Comparison of ENCODE assay signal across 9 mouse cellular contexts in the genomic region with DNA sequence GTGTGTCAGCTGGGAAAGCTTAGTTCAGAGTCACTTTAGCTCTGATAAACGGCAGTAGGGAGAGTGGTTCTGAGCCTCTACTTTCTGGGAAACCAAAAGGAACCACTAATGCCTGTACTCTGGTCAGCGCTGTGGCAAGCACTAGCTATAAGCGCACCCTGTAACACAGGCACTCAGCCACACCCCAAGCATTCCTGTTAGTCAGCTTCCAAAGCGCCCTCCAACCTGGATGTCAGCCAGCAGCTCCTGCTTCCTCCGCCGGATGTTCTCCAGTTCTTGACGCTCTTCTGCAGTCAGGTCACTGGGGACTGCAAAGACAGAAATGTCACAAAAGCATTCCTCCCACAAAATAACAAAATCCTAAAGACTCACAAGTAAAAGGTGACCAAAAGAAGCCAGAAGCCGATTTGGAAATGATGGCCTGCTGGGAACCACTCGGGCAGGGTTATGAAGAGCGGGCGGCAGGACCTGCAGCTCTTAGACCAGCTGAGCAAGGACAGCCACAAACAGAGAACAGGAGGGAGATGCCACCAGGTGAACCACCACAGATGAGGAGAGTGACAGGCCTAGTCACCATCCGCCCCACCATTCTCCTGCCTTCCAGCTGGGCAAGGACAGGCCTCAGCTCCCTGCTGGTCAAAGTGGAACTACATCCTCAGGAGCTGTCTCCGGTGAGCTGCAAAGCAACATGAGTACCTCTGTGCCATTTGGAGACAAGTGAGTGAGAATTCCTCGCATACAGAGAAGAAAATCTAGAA. TPM values are rescaled to one million over a fixed set of nuclear protein-coding genes. Genes with fewer than 3 reads are reported as not detected.
DNase-seq lines count a peak whose midpoint lies in the region; ATAC-seq and TF ChIP-seq lines count a peak whose summit lies in the region.
"Had no signal": no experiment of that assay in that cellular context is flagged by ENCODE, and none has a peak within 500 bp of the region (broad histone marks: within the 10 kb centered on the region; RNA-seq: fewer than 3 reads in every experiment).

No protein-coding gene starts in this region.

- no peak overlapping the region for H3K9ac ChIP-seq in neural tube, embryonic 15.5 days (replicated peaks)
- H3K9ac ChIP-seq in heart, embryonic 11.5 days (ENCODE audit: low read depth, low read length): no peak overlapping the region
- H3K9ac ChIP-seq in stomach, postnatal 0 days (ENCODE audit: low read length): no peak overlapping the region
- H3K9ac ChIP-seq in forebrain, embryonic 13.5 days: no peak overlapping the region

- H3K4me1 ChIP-seq in neural tube, embryonic 15.5 days: peaks cover 41% of the 10 kb centered on the region
- peaks cover 44% of the 10 kb centered on the region for H3K4me1 ChIP-seq in heart, embryonic 11.5 days (ENCODE audit: control insufficient read depth, insufficient read depth, low read length)
- peaks cover 20% of the 10 kb centered on the region for H3K4me1 ChIP-seq in stomach, postnatal 0 days (replicated peaks; ENCODE audit: control insufficient read depth, insufficient read depth)
- peaks cover 38% of the 10 kb centered on the region for H3K4me1 ChIP-seq in forebrain, embryonic 13.5 days

- WGBS in neural tube, embryonic 15.5 days: 69% methylated on average over 14 of the region's 14 CpGs
- 46% methylated on average over 14 of the region's 14 CpGs for WGBS in heart, embryonic 11.5 days (ENCODE audit: insufficient replicate concordance)
- 43% methylated on average over 14 of the region's 14 CpGs for WGBS in stomach, postnatal 0 days
- 79% methylated on average over 14 of the region's 14 CpGs for WGBS in forebrain, embryonic 13.5 days

- no peak overlapping the region for H3K4me2 ChIP-seq in neural tube, embryonic 15.5 days
- H3K4me2 ChIP-seq in heart, embryonic 11.5 days: no peak overlapping the region; the same call in 1 of the 2 replicates
- 0 out of 2 replicates have a peak overlapping the region, but pooled peaks have one; percentile 0 for H3K4me2 ChIP-seq in stomach, postnatal 0 days (replicated peaks; ENCODE audit: low read depth)
- no peak overlapping the region for H3K4me2 ChIP-seq in forebrain, embryonic 13.5 days

- H3K27me3 ChIP-seq in neural tube, embryonic 15.5 days (replicated peaks): no peaks in the 10 kb centered on the region
- H3K27me3 ChIP-seq in heart, embryonic 11.5 days (ENCODE audit: control insufficient read depth, insufficient read depth, low read length): no peaks in the 10 kb centered on the region
- no peaks in the 10 kb centered on the region for H3K27me3 ChIP-seq in stomach, postnatal 0 days (ENCODE audit: control insufficient read depth, insufficient read depth, low read length)
- H3K27me3 ChIP-seq in forebrain, embryonic 13.5 days: no peaks in the 10 kb centered on the region

- H3K4me3 ChIP-seq in neural tube, embryonic 15.5 days (replicated peaks): no peak overlapping the region
- no peak overlapping the region for H3K4me3 ChIP-seq in heart, embryonic 11.5 days (ENCODE audit: low read depth, low read length)
- H3K4me3 ChIP-seq in stomach, postnatal 0 days (ENCODE audit: low read depth, low read length): no peak overlapping the region
- H3K4me3 ChIP-seq in forebrain, embryonic 13.5 days: no peak overlapping the region

- peaks cover 38% of the 10 kb centered on the region for H3K36me3 ChIP-seq in neural tube, embryonic 15.5 days
- 0 out of 2 replicates have a peak, but pooled peaks cover 3% of the 10 kb centered on the region for H3K36me3 ChIP-seq in heart, embryonic 11.5 days (ENCODE audit: control insufficient read depth, insufficient read depth, low read length)
- H3K36me3 ChIP-seq in stomach, postnatal 0 days (ENCODE audit: control insufficient read depth, insufficient read depth, low read length): peaks cover 4% of the 10 kb centered on the region; the same call in 1 of the 2 replicates
- peaks cover 40% of the 10 kb centered on the region for H3K36me3 ChIP-seq in forebrain, embryonic 13.5 days (ENCODE audit: poor library complexity, severe bottlenecking)

- no peak for TF ChIP-seq POLR2A in brain, embryonic 14.5 days (IDR thresholded peaks at IDR 0.05; ENCODE audit: borderline replicate concordance, extremely low read depth, insufficient read depth, insufficient read length, poor library complexity, severe bottlenecking)

- peak overlapping the region; percentile 13; the same call in 1 of the 2 replicates for H3K27ac ChIP-seq in neural tube, embryonic 15.5 days (replicated peaks)
- peak overlapping the region; percentile 67 for H3K27ac ChIP-seq in heart, embryonic 11.5 days (ENCODE audit: low read depth, low read length)
- H3K27ac ChIP-seq in stomach, postnatal 0 days (replicated peaks): peak overlapping the region; percentile 56; the same call in 1 of the 2 replicates
- H3K27ac ChIP-seq in forebrain, embryonic 13.5 days: no peak overlapping the region
- H3K27ac ChIP-seq: macrophage had no signal

- no peak for ATAC-seq in neural tube, embryonic 15.5 days (ENCODE audit: low FRiP score)
- ATAC-seq in heart, embryonic 11.5 days (replicated peaks; ENCODE audit: insufficient number of reproducible peaks, low FRiP score, low TSS enrichment): no peak
- peak; percentile 71 for ATAC-seq in stomach, postnatal 0 days (ENCODE audit: low FRiP score, low TSS enrichment)
- ATAC-seq in forebrain, embryonic 13.5 days: no peak

- TF ChIP-seq EP300 in stomach, postnatal 0 days (optimal IDR thresholded peaks at IDR 0.05): no peak

- H3K9me3 ChIP-seq in neural tube, embryonic 15.5 days (replicated peaks): no peaks in the 10 kb centered on the region
- H3K9me3 ChIP-seq in heart, embryonic 11.5 days (replicated peaks; ENCODE audit: control insufficient read depth, low read length): no peaks in the 10 kb centered on the region
- no peaks in the 10 kb centered on the region; the same call in 1 of the 2 replicates for H3K9me3 ChIP-seq in stomach, postnatal 0 days (ENCODE audit: control insufficient read depth, low read length)
- no peaks in the 10 kb centered on the region for H3K9me3 ChIP-seq in forebrain, embryonic 13.5 days (replicated peaks)

- TF ChIP-seq CTCF in brain, embryonic 14.5 days (IDR thresholded peaks at IDR 0.05; ENCODE audit: borderline replicate concordance, extremely low read depth, insufficient read depth, insufficient read length): no peak
- TF ChIP-seq CTCF in stomach, postnatal 0 days (IDR thresholded peaks at IDR 0.05; ENCODE audit: low read depth): peak; percentile 41

- no peak for DNase-seq in neural tube, embryonic 10.5 days (ENCODE audit: extremely low spot score, low spot score)
- DNase-seq in brain, embryonic 14.5 days (ENCODE audit: low read depth): peak; percentile 62
- DNase-seq in kidney, postnatal 25 days: peak; percentile 93 to 96
- DNase-seq in stomach, postnatal 0 days (ENCODE audit: low spot score): peak; percentile 81
- DNase-seq in T-cell, adult 2 months (ENCODE audit: low spot score): no peak

RNA-seq across cellular contexts. Expression of a gene that starts 54.8 kb away (rescaled TPM):
- 22.5 and 24.8 TPM in 2 replicates for polyA plus RNA-seq in neural tube, embryonic 15.5 days (2015; fragmentation: Nextera tagmentation; extraction: Ambion mirVana)
- 35.9 and 36.8 TPM in 2 replicates for polyA plus RNA-seq in brain, embryonic 14.5 days (2012; rRNA removed)
- polyA plus RNA-seq in heart, embryonic 11.5 days (2014; fragmentation: Nextera tagmentation; extraction: Ambion mirVana): 10.6 and 12.7 TPM in 2 replicates
- polyA plus RNA-seq in stomach, postnatal 0 days (2015; fragmentation: Nextera tagmentation; extraction: Ambion mirVana): 13.1 and 13.3 TPM in 2 replicates
- polyA plus RNA-seq in forebrain, embryonic 13.5 days (2015; fragmentation: Nextera tagmentation; extraction: Ambion mirVana): 22.7 and 24.5 TPM in 2 replicates

Comparison
In these comparisons a context has a peak if more than half of its experiments do, and no peak if none do; other contexts are left out.
1. DNase-seq: peak in brain, embryonic 14.5 days (single experiment), kidney, postnatal 25 days (2 of 2) and stomach, postnatal 0 days (single experiment); none in neural tube, embryonic 10.5 days (single experiment) and T-cell, adult 2 months (single experiment).